Mouse (Mus musculus) left cerebral cortex, adult 2 months (tissue): Measurements from ENCODE around the gene Gm21882. TPM values are rescaled to one million over a fixed set of nuclear protein-coding genes. Genes with fewer than 3 reads are reported as not detected.
"Not testable (repeated sequence)": the region's sequence is repeated elsewhere in the genome, so short reads cannot be mapped to it uniquely, and the experiment has no call there.

ENCODE experiments used
- DNase-seq, 2 experiments: peaks; one replicate each; pipeline ENCODE4 v3.0.0; 2021 to 2022; ENCODE audit warnings: low spot score in 2 of 2, mixed read lengths in 1 of 2; ENCODE audit errors: extremely low spot score in 1 of 2
- H3K27ac ChIP-seq: fragments of 200-600 bp; 2 replicates; pipeline ENCODE4 v1.8.1; 2022
- H3K4me3 ChIP-seq: fragments of 200-600 bp; 2 replicates; pipeline ENCODE4 v1.8.1; 2022
- intact Hi-C: fragments of 180-260 bp; cut with DNase I; formaldehyde crosslinking; loops from one replicate; pipeline ENCODE4 v1.15.1; 2025
- long read RNA-seq, 2 experiments: library from polyadenylated mRNA; stranded (forward); transcript quantifications; one replicate each; pipeline ENCODE4 v2.0.0; 2021; ENCODE audit warnings: borderline mapping rate in 2 of 2
- total RNA-seq, 2 experiments: library from RNA; stranded (reverse); gene quantifications; 2 replicates each; pipeline ENCODE4 v1.2.3; 2021

Gene Gm21882
- not detected for total RNA-seq
- long read RNA-seq, experiment 1: 0 reads
- long read RNA-seq, experiment 2: 0 reads

- H3K4me3 ChIP-seq, DNase-seq, H3K27ac ChIP-seq, intact Hi-C loops: not testable (repeated sequence)
Measured at GRCm38 (mm10) chrY:40381423-40381822, at the start of gene Gm21882. TSS of gene Gm21882 (minus strand) at chrY:40381523.

Other genes starting within 250 kb of the Gm21882 start
- not detected for gene Gm21865, start 64.6 kb downstream of the Gm21882 start, total RNA-seq